Mouse (Mus musculus) brain, adult 2 months (tissue): ENCODE data around the gene Tmem9.

Experiments used
- DNase-seq: peaks from one replicate; pipeline ENCODE4 v3.0.0; 2011; ENCODE audit warnings: low read depth, low spot score

The Tmem9 gene

GRCm38 (mm10) chr1:136081161-136081560 is 73.2 kb downstream of the Tmem9 start:
- DNase-seq, result no peak
